Comparison of ENCODE assay signal across 8 mouse cellular contexts in genomic region chr10:59451839-59452238, GRCm38 (mm10). TPM values are rescaled to one million over a fixed set of nuclear protein-coding genes. Genes with fewer than 3 reads are reported as not detected.
A peak's percentile ranks its signal among the peaks of the same experiment; 100 is the strongest.
DNase-seq lines count a peak whose midpoint lies in the region; ATAC-seq lines count a peak whose summit lies in the region.

No protein-coding gene starts in this region.

- no peak overlapping the region for H3K4me2 ChIP-seq in midbrain, embryonic 11.5 days
- H3K4me2 ChIP-seq in hindbrain, embryonic 15.5 days = no peak overlapping the region

- no peak overlapping the region for H3K4me3 ChIP-seq in midbrain, embryonic 11.5 days (ENCODE audit: low read depth, low read length)
- no peak overlapping the region for H3K4me3 ChIP-seq in midbrain, embryonic 10.5 days
- H3K4me3 ChIP-seq in hindbrain, embryonic 15.5 days = no peak overlapping the region

- no peak overlapping the region for H3K27ac ChIP-seq in midbrain, embryonic 11.5 days (ENCODE audit: low read depth, low read length)
- H3K27ac ChIP-seq in midbrain, embryonic 10.5 days (replicated peaks) = no peak overlapping the region
- no peak overlapping the region for H3K27ac ChIP-seq in hindbrain, embryonic 15.5 days (replicated peaks)

- DNase-seq in adrenal gland, adult 2 months = peak; percentile 8
- DNase-seq in adrenal gland, adult 8-10 months = no peak
- peak; percentile 87 for DNase-seq in midbrain, embryonic 11.5 days (ENCODE audit: low spot score, missing footprints)
- DNase-seq in midbrain, embryonic 10.5 days (ENCODE audit: low spot score) = no peak
- peak; percentile 33 for DNase-seq in mesoderm, embryonic 11.5 days (ENCODE audit: low read depth, low spot score)
- DNase-seq in thymus, postnatal 4 days = no peak
- DNase-seq in right cerebral cortex, postnatal 10 days (ENCODE audit: low spot score in 2 of 2) = no peak

- H3K36me3 ChIP-seq in midbrain, embryonic 11.5 days (ENCODE audit: control insufficient read depth, insufficient read depth, low read length) = no peaks in the 10 kb centered on the region
- H3K36me3 ChIP-seq in midbrain, embryonic 10.5 days = no peaks in the 10 kb centered on the region
- 0 out of 2 replicates have a peak, but pooled peaks cover 3% of the 10 kb centered on the region for H3K36me3 ChIP-seq in hindbrain, embryonic 15.5 days

- no peaks in the 10 kb centered on the region for H3K27me3 ChIP-seq in midbrain, embryonic 11.5 days (ENCODE audit: control insufficient read depth, insufficient read depth, low read length)
- H3K27me3 ChIP-seq in midbrain, embryonic 10.5 days (ENCODE audit: low read depth, poor library complexity, severe bottlenecking) = no peaks in the 10 kb centered on the region
- H3K27me3 ChIP-seq in hindbrain, embryonic 15.5 days = no peaks in the 10 kb centered on the region

- no peaks in the 10 kb centered on the region for H3K9me3 ChIP-seq in midbrain, embryonic 11.5 days (ENCODE audit: control insufficient read depth, low read length)
- no peaks in the 10 kb centered on the region for H3K9me3 ChIP-seq in midbrain, embryonic 10.5 days (replicated peaks)
- H3K9me3 ChIP-seq in hindbrain, embryonic 15.5 days = no peaks in the 10 kb centered on the region

- H3K9ac ChIP-seq in midbrain, embryonic 11.5 days (ENCODE audit: low read length) = no peak overlapping the region
- H3K9ac ChIP-seq in hindbrain, embryonic 15.5 days = no peak overlapping the region

- WGBS in midbrain, embryonic 11.5 days = 47% methylated on average over 5 of the region's 5 CpGs
- 62% methylated on average over 5 of the region's 5 CpGs for WGBS in midbrain, embryonic 10.5 days
- 41% methylated on average over 5 of the region's 5 CpGs for WGBS in hindbrain, embryonic 15.5 days

- no peaks in the 10 kb centered on the region for H3K4me1 ChIP-seq in midbrain, embryonic 11.5 days (ENCODE audit: control insufficient read depth, insufficient read depth, low read length)
- H3K4me1 ChIP-seq in midbrain, embryonic 10.5 days = no peaks in the 10 kb centered on the region
- H3K4me1 ChIP-seq in hindbrain, embryonic 15.5 days (replicated peaks) = no peaks in the 10 kb centered on the region

- peak; percentile 74 for ATAC-seq in midbrain, embryonic 11.5 days (ENCODE audit: low FRiP score)
- peak; percentile 60; the same call in 1 of the 2 replicates for ATAC-seq in hindbrain, embryonic 15.5 days (ENCODE audit: low FRiP score, low read depth)

RNA-seq across cellular contexts. Expression of gene Oit3, which starts 10.3 kb away (rescaled TPM):
- total RNA-seq in adrenal gland, adult 2 months (2021) = 1 to 10 TPM; 3.0 to 3.7 TPM
- 6.1 and 8.8 TPM in 2 replicates for polyA plus RNA-seq in adrenal gland, adult 2 months (2012; rRNA removed)
- 1 to 10 TPM; 2.7 to 5.3 (median 3.1) TPM for total RNA-seq in adrenal gland, adult 8-10 months (2022)
- 0.38 and 0.48 TPM in 2 replicates for polyA plus RNA-seq in midbrain, embryonic 11.5 days (2014; fragmentation: Nextera tagmentation; extraction: Ambion mirVana)
- 0.40 and 1.00 TPM in 2 replicates for polyA plus RNA-seq in midbrain, embryonic 10.5 days (2016; fragmentation: Nextera tagmentation; extraction: Ambion mirVana)
- polyA plus RNA-seq in hindbrain, embryonic 15.5 days (2015; fragmentation: Nextera tagmentation; extraction: Ambion mirVana) = 0.18 and 0.40 TPM in 2 replicates

RNA-seq across cellular contexts. Expression of gene Pla2g12b, which starts 48.4 kb away (rescaled TPM):
- not detected for total RNA-seq in adrenal gland, adult 2 months (2021)
- polyA plus RNA-seq in adrenal gland, adult 2 months (2012; rRNA removed) = not detected in 2 replicates
- total RNA-seq in adrenal gland, adult 8-10 months (2022) = not detected
- 0.21 TPM in 1 of 2 replicates, not detected in the other for polyA plus RNA-seq in midbrain, embryonic 11.5 days (2014; fragmentation: Nextera tagmentation; extraction: Ambion mirVana)
- not detected in 2 replicates for polyA plus RNA-seq in midbrain, embryonic 10.5 days (2016; fragmentation: Nextera tagmentation; extraction: Ambion mirVana)
- not detected in 2 replicates for polyA plus RNA-seq in hindbrain, embryonic 15.5 days (2015; fragmentation: Nextera tagmentation; extraction: Ambion mirVana)

RNA-seq across cellular contexts. Expression of gene Gm10273, which starts 56.4 kb away (rescaled TPM):
- total RNA-seq in adrenal gland, adult 2 months (2021) = 10 to 100 TPM; 44.3 to 75.4 TPM
- polyA plus RNA-seq in adrenal gland, adult 2 months (2012; rRNA removed) = 2.9 and 4.5 TPM in 2 replicates
- 10 to 100 TPM; 23.4 to 75.5 (median 42.2) TPM for total RNA-seq in adrenal gland, adult 8-10 months (2022)
- polyA plus RNA-seq in midbrain, embryonic 11.5 days (2014; fragmentation: Nextera tagmentation; extraction: Ambion mirVana) = 2.4 and 3.3 TPM in 2 replicates
- polyA plus RNA-seq in midbrain, embryonic 10.5 days (2016; fragmentation: Nextera tagmentation; extraction: Ambion mirVana) = 11.5 and 14.1 TPM in 2 replicates
- polyA plus RNA-seq in hindbrain, embryonic 15.5 days (2015; fragmentation: Nextera tagmentation; extraction: Ambion mirVana) = 4.0 and 7.9 TPM in 2 replicates

Comparison
In these comparisons a context has a peak if more than half of its experiments do, and no peak if none do; other contexts are left out.
1. DNase-seq: peak in adrenal gland, adult 2 months (single experiment), midbrain, embryonic 11.5 days (single experiment) and mesoderm, embryonic 11.5 days (single experiment); none in adrenal gland, adult 8-10 months (single experiment), midbrain, embryonic 10.5 days (single experiment), thymus, postnatal 4 days (single experiment) and right cerebral cortex, postnatal 10 days (0 of 2).